Mouse (Mus musculus) heart, embryonic 16.5 days (tissue): ENCODE data around the gene Tenm3. TPM values are rescaled to one million over a fixed set of nuclear protein-coding genes. Genes with fewer than 3 reads are reported as not detected.

Experiments used
- ATAC-seq: fragments of 200-750 bp; cut with Nextera tagmentation; replicated peaks from 2 replicates; pipeline ENCODE4 v1.8.0; 2017; ENCODE audit warnings: moderate number of reproducible peaks; ENCODE audit not compliant: insufficient read depth, low FRiP score; ENCODE audit errors: extremely low read depth
- H3K27ac ChIP-seq: fragments of 300-500 bp; sonication (generic); 2 replicates; pipeline ENCODE4 v1.5.1; 2014; ENCODE audit warnings: mild to moderate bottlenecking, low read length, control low read depth, moderate library complexity
- H3K27me3 ChIP-seq: fragments of 300-500 bp; sonication (generic); 2 replicates; pipeline ENCODE4 v1.6.1; 2014; ENCODE audit warnings: low read length, mixed read lengths; ENCODE audit not compliant: control insufficient read depth, insufficient read depth
- H3K36me3 ChIP-seq: fragments of 300-500 bp; sonication (generic); 2 replicates; pipeline ENCODE4 v1.6.1; 2014; ENCODE audit not compliant: control insufficient read depth, insufficient read depth
- H3K4me1 ChIP-seq: fragments of 300-500 bp; sonication (generic); 2 replicates; pipeline ENCODE4 v1.6.1; 2014; ENCODE audit warnings: low read length, mixed read lengths; ENCODE audit not compliant: control insufficient read depth, insufficient read depth
- H3K4me2 ChIP-seq: fragments of 300-500 bp; sonication (generic); 2 replicates; pipeline ENCODE4 v1.6.1; 2014; ENCODE audit warnings: low read depth, mild to moderate bottlenecking, control low read depth, low read length
- H3K4me3 ChIP-seq: fragments of 300-500 bp; sonication (generic); 2 replicates; pipeline ENCODE4 v1.5.1; 2014; ENCODE audit warnings: mild to moderate bottlenecking, control low read depth, low read length
- H3K9ac ChIP-seq: fragments of 300-500 bp; sonication (generic); 2 replicates; pipeline ENCODE4 v1.6.1; 2014; ENCODE audit warnings: low read length, control low read depth
- H3K9me3 ChIP-seq: fragments of 300-500 bp; sonication (generic); replicated peaks from 2 replicates; pipeline ENCODE4 v1.6.1; 2016; ENCODE audit warnings: low read length; ENCODE audit not compliant: control insufficient read depth
- WGBS: fragments of 180-500 bp; shearing (Covaris S2); extraction: QIAGEN DNeasy Blood & Tissue Kit; methylation state at CpG from one replicate; pipeline ENCODE4 v1.1.7; 2014; 5-methylcytosine and 5-hydroxymethylcytosine counted together
- polyA plus RNA-seq: library from polyadenylated mRNA; unstranded; fragments of >200 nt; fragmentation: Nextera tagmentation; extraction: Ambion mirVana; gene quantifications from 2 replicates; pipeline ENCODE4 v1.2.1, GENCODE M21; 2015

Tenm3 gene
- 4.3 and 4.5 TPM in 2 replicates for polyA plus RNA-seq

GRCm38 (mm10) chr8:48843931-48844285 lies at the start of gene Tenm3:
Tenm3 (minus strand) TSS chr8:48843951.
- H3K36me3 ChIP-seq, result no peaks in the 10 kb centered on the region
- H3K27me3 ChIP-seq, result peaks cover 55% of the 10 kb centered on the region
- no peak within 1 kb of the TSS for H3K27ac ChIP-seq
- H3K4me1 ChIP-seq, result peaks cover 12% of the 10 kb centered on the region
- no peak for ATAC-seq
- H3K9me3 ChIP-seq, result no peaks in the 10 kb centered on the region
- H3K9ac ChIP-seq, result peak within 1 kb of the TSS; percentile 77
- H3K4me3 ChIP-seq, result peak within 1 kb of the TSS; percentile 84
- WGBS, result under 1% methylated on average over 19 of the region's 19 CpGs
- H3K4me2 ChIP-seq, result peak within 1 kb of the TSS; percentile 95

- Histone ChIP-seq H3K9me3 (no peaks in the 10 kb centered on the region), H3K4me1 (no peaks in the 10 kb centered on the region), H3K27ac (no peak overlapping the region), H3K27me3 (no peaks in the 10 kb centered on the region), H3K9ac (no peak overlapping the region), H3K4me3 (no peak overlapping the region), H3K36me3 (no peaks in the 10 kb centered on the region), H3K4me2 (no peak overlapping the region)
- WGBS, result 62% methylated on average over 7 of the region's 7 CpGs
- no peak for ATAC-seq
Observed at GRCm38 (mm10) chr8:48890216-48890765, 46.5 kb upstream of the Tenm3 start.

GRCm38 (mm10) chr8:48884270-48884669 lies 40.5 kb upstream of the Tenm3 start:
- Histone ChIP-seq H3K27me3 (no peaks in the 10 kb centered on the region), H3K36me3 (no peaks in the 10 kb centered on the region), H3K4me1 (no peaks in the 10 kb centered on the region), H3K4me3 (no peak overlapping the region), H3K9ac (no peak overlapping the region), H3K9me3 (no peaks in the 10 kb centered on the region), H3K27ac (no peak overlapping the region), H3K4me2 (no peak overlapping the region)
- WGBS, result 80% methylated on average over 4 of the region's 4 CpGs
- no peak for ATAC-seq

GRCm38 (mm10) chr8:48880585-48880984 lies 36.8 kb upstream of the Tenm3 start:
- 77% methylated on average over 5 of the region's 5 CpGs for WGBS
- no peaks in the 10 kb centered on the region for H3K36me3 ChIP-seq
- H3K4me2 ChIP-seq, result no peak overlapping the region
- no peak for ATAC-seq
- H3K9ac ChIP-seq, result no peak overlapping the region
- H3K4me3 ChIP-seq, result no peak overlapping the region
- H3K9me3 ChIP-seq, result no peaks in the 10 kb centered on the region
- no peaks in the 10 kb centered on the region for H3K27me3 ChIP-seq
- no peaks in the 10 kb centered on the region for H3K4me1 ChIP-seq
- no peak overlapping the region for H3K27ac ChIP-seq

- 83% methylated on average over 5 of the region's 5 CpGs for WGBS
- Histone ChIP-seq H3K4me3 (no peak overlapping the region), H3K4me1 (no peaks in the 10 kb centered on the region), H3K4me2 (no peak overlapping the region), H3K9ac (no peak overlapping the region), H3K27me3 (no peaks in the 10 kb centered on the region), H3K27ac (no peak overlapping the region), H3K36me3 (no peaks in the 10 kb centered on the region), H3K9me3 (no peaks in the 10 kb centered on the region)
- no peak for ATAC-seq
Observed at GRCm38 (mm10) chr8:48865972-48866371, 22.2 kb upstream of the Tenm3 start.

- H3K27ac ChIP-seq, result no peak overlapping the region
- H3K4me2 ChIP-seq, result no peak overlapping the region
- no peaks in the 10 kb centered on the region for H3K9me3 ChIP-seq
- no peaks in the 10 kb centered on the region for H3K36me3 ChIP-seq
- H3K4me1 ChIP-seq, result no peaks in the 10 kb centered on the region
- ATAC-seq, result no peak
- no peak overlapping the region for H3K9ac ChIP-seq
- H3K4me3 ChIP-seq, result no peak overlapping the region
- WGBS, result 59% methylated on average over 4 of the region's 4 CpGs
- no peaks in the 10 kb centered on the region for H3K27me3 ChIP-seq
Observed at GRCm38 (mm10) chr8:48865485-48865884, 21.7 kb upstream of the Tenm3 start.

- H3K9me3 ChIP-seq, result no peaks in the 10 kb centered on the region
- H3K27ac ChIP-seq, result no peak overlapping the region
- WGBS, result 68% methylated on average over 8 of the region's 8 CpGs
- no peak for ATAC-seq
- no peak overlapping the region for H3K9ac ChIP-seq
- H3K4me2 ChIP-seq, result no peak overlapping the region
- H3K4me1 ChIP-seq, result no peaks in the 10 kb centered on the region
- no peak overlapping the region for H3K4me3 ChIP-seq
- H3K27me3 ChIP-seq, result peaks cover 18% of the 10 kb centered on the region
- no peaks in the 10 kb centered on the region for H3K36me3 ChIP-seq
Observed at GRCm38 (mm10) chr8:48850223-48851010, 6.7 kb upstream of the Tenm3 start.

GRCm38 (mm10) chr8:48849091-48849616 lies 5.4 kb upstream of the Tenm3 start:
- no peak for ATAC-seq
- Histone ChIP-seq H3K27me3 (peaks cover 25% of the 10 kb centered on the region), H3K4me3 (no peak overlapping the region), H3K9me3 (no peaks in the 10 kb centered on the region), H3K4me1 (no peaks in the 10 kb centered on the region), H3K27ac (no peak overlapping the region), H3K36me3 (no peaks in the 10 kb centered on the region), H3K9ac (no peak overlapping the region), H3K4me2 (no peak overlapping the region)
- WGBS, result 76% methylated on average over 6 of the region's 6 CpGs

- WGBS, result 11% methylated on average over 12 of the region's 12 CpGs
- Histone ChIP-seq H3K4me1 (peaks cover 12% of the 10 kb centered on the region), H3K4me2 (peak overlapping the region; percentile 95), H3K9ac (no peak overlapping the region), H3K9me3 (no peaks in the 10 kb centered on the region), H3K4me3 (peak overlapping the region; percentile 84), H3K36me3 (no peaks in the 10 kb centered on the region), H3K27me3 (peaks cover 54% of the 10 kb centered on the region), H3K27ac (no peak overlapping the region)
- no peak for ATAC-seq
Observed at GRCm38 (mm10) chr8:48844961-48845360, 1.2 kb upstream of the Tenm3 start.
